Mouse (Mus musculus) left cerebral cortex, adult 11 months (tissue): Measurements from ENCODE around the gene Actn2.

Source experiments
- DNase-seq: peaks from one replicate; pipeline ENCODE4 v3.0.0; 2022; ENCODE audit warnings: low spot score

The Actn2 gene

DNA sequence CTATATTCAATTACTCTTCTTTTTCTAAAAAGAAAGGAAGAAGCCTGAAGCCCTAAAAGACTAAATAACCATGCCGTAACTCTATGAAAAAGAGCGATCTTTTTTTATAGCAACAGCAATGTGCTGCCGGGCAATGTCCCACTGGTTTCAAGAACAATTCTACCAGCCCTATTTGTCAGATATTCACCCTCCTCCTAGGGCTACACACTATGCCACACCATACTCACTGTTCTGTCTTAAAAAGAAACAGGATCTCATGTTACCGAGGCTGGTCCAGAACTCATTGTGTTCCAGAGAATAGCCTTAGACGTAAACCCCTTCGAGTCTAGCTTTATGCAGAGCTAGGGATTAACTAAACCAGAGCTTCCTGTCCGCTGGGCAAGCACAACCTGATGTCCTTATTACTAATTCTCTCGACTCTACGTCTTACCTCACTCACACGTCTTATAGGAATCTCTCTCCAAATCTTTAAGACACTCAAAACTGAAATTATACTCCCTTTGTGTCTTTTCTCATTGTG lies 83.6 kb downstream of the Actn2 start:
- no peak for DNase-seq

DNA sequence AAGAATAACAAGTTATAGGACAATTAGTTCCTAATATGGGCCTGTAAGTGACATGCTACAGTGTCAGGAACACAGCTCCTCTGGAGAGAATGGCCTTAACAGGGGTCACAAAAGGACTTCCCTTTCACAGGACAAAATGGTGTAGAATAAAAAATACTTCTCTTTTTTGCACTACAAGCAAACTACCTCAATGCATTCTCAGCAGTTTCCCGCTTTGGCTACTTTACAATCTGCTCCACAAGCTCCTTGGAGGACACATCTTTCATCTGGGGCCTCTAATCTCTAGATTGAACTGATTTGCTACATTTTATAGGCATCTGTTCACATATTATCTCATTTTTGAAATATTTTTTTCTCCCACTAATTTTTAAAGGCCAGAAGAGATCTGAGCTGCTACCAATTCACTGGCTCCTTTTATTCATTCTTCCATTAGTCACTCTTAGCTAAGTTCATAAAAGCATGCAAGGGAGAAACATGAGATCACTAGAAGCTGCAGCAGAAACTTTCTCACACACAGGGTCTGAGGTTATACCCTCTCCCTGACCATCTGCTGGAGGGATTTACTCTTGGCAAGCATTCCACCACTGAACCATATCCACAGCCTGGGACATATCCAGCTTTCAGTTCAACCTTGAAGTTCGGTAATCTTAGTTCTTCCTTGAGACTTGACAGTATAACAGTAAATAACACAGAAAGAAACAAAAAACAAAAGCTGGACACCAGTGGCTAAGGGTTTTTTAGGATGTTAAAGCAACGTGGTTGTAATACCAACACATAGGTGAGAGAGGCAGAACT lies 84.5 kb downstream of the Actn2 start:
- DNase-seq: no peak

DNA sequence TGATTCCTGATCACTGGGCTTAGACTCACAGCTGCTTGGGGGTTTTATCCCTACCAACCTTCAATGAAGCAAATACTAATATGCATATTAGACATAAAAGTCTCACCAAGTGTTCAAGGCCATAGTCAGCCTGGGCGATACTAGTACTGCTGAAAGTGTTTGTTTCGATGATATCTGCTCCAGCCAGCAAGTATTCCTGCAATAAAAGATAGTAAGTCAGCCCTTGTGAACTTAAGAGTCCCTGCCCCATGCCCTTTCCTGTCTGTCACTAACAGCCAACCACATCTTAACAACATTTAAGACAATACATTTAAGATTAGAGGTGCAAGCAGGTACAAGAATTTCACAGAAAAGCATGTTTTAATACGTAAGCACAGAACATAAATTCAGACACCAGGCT lies 90.1 kb downstream of the Actn2 start:
- no peak for DNase-seq

DNA sequence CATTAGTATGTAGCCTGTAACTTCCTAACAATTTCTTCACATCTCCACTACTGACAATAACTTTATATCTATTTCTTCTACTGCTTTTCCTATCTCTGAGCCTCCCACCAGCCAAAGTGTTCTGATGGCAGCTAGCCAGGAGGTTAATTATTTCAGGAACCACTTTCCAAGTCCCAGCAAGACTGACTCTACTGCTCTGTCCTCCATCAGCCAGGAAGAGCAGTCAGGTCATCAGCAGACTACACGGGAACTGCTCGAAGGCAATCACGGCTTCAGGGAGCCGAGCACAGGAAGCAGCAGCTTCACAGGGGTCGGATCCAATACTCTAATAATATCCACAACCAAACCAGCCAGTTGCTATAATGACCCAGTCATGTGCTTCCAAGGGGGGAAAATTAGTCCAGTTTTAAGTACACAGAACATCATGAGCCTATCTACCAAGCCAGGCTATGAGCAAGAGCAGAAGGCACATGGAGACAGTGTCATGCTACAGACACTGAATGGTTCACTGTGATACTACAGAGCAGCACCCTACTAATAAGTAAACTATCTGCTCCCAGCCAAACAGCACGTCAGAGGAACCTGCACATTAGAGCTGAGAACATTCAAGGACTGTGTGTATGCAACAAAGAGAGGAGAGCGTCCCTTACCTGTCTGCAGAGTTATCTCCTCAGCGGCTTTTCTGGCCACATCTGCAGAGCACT lies 91.2 kb downstream of the Actn2 start:
- DNase-seq: no peak

DNA sequence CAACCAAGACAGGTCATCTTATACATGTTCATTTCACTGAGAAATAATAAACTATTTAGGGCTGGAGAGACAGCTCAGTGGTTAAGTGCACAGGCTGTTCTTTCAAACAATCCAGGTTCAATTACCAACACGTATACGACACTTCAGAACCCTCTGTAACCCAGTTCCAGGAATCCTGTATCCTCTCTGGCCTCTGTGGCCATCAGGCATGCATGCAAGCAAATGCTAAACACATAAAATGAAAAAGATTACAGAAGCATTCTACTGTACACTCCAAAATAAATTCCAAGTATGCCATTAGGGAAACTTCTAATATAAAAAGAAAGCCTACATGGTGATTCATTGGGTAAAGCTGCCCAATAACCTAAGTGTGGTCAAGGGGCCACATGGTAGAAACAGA lies 94.6 kb downstream of the Actn2 start:
- DNase-seq: no peak

DNA sequence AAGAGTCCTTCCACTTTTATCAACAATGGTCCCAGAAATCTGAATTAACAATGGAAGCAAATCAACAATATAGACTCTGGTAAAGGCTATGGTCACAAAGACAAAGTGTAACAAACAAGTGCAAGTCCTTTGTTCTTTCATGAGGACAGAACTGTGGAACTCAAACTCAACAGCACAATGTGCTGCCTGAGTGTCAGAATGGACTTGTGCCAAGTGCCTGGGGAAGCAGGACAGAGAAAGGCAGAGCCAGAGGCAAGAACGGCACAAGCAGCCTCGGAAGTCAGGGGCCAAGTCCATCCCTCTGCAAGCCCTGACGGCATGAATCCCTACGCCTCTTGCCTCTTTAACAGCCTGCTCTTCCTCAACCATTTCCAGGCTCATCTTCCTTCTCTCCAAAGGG lies 96.6 kb downstream of the Actn2 start:
- DNase-seq: no peak

DNA sequence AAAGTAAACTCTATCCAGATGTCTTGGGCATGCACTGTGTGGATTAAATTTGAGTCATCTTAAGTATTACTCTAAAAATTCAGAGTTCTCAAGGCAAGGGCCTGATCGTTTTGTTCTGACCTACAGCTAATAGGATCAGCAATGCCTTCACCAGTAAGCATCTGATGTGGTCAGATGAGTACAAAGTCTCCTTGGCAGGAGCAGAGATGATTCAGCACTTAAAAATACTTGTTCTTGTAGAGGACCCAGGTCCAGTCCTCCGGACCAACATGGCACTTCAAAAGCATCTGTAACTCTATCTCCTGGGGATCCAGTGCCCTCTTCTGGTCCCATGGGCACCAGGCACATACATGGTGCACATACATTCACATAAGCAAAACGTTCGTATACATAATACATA lies 108.4 kb downstream of the Actn2 start:
- no peak for DNase-seq

DNA sequence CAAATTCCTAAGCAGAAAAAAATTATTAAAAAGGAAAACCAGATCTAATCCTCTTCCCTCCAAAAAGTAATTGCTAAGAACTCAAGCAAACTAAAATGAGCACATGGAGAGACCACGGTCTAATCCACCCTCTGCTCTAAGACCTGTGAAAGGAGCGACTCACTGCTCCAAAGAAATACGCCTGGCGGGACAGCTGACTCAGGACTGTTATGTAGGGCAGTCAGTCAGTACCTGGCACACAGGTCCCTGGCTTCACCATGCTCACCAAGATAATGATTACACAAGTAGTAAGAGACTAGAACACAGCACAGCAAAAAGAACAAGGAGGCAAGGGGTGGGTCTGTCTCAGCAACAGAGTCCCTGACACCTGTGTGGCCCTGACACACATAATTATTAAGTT lies 112.3 kb downstream of the Actn2 start:
- no peak for DNase-seq

DNA sequence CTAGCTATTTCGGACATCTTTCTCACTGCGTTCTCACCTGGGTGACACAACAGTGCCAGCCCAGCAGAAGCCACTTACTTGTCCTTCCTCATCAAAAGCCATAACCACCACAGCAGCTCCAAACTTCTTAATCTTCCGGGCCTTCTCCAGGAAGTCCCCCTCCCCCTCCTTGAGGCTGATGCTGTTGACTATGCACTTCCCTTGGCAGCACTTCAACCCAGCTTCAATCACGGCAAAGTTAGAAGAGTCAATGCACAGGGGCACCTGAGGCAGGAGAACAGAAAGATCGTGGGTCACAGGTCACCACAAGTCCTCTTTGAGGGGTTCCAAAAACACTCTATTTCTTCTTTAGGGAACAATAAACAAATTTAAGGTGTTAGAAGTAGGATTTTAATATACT lies 113.0 kb downstream of the Actn2 start:
- no peak for DNase-seq
